Mouse (Mus musculus): ENCODE results near the gene Arpc2.
A peak's percentile ranks its signal among the peaks of the same experiment; 100 is the strongest.

Gene Arpc2

GRCm38 (mm10) chr1:74235938-74236589 is at the start of gene Arpc2:
Arpc2 (plus strand) TSS chr1:74236084.
- peaks cover 25% of the 10 kb centered on the region for H3K36me3 ChIP-seq (ENCODE audit: insufficient read depth, low read length)
- no peaks in the 10 kb centered on the region for H3K27me3 ChIP-seq (ENCODE audit: insufficient read depth, low read length)
- H3K4me3 ChIP-seq (replicated peaks; ENCODE audit: low read length): peak within 1 kb of the TSS; percentile 99
- TF ChIP-seq NANOG (IDR thresholded peaks at IDR 0.05; ENCODE audit: borderline replicate concordance, low read length): no peak
- no peak for TF ChIP-seq CTCF (conservative IDR thresholded peaks at IDR 0.05; ENCODE audit: low read length)
- TF ChIP-seq POU5F1 (IDR thresholded peaks at IDR 0.05; ENCODE audit: borderline replicate concordance, low read length): no peak
- peaks cover 48% of the 10 kb centered on the region for H3K4me1 ChIP-seq (replicated peaks; ENCODE audit: low read depth, low read length)
- H3K9me3 ChIP-seq (ENCODE audit: low read length): no peaks in the 10 kb centered on the region

- H3K4me1 ChIP-seq (replicated peaks; ENCODE audit: low read depth, low read length): peaks cover 5% of the 10 kb centered on the region
- no peaks in the 10 kb centered on the region for H3K9me3 ChIP-seq (ENCODE audit: low read length)
- no peaks in the 10 kb centered on the region for H3K27me3 ChIP-seq (ENCODE audit: insufficient read depth, low read length)
- H3K4me3 ChIP-seq (replicated peaks; ENCODE audit: low read length): no peak overlapping the region
- no peak for TF ChIP-seq NANOG (IDR thresholded peaks at IDR 0.05; ENCODE audit: borderline replicate concordance, low read length)
- no peak for TF ChIP-seq POU5F1 (IDR thresholded peaks at IDR 0.05; ENCODE audit: borderline replicate concordance, low read length)
- TF ChIP-seq CTCF (conservative IDR thresholded peaks at IDR 0.05; ENCODE audit: low read length): no peak
- no peaks in the 10 kb centered on the region for H3K36me3 ChIP-seq (ENCODE audit: insufficient read depth, low read length)
Measured at GRCm38 (mm10) chr1:74190471-74190870, 45.4 kb upstream of the Arpc2 start.

GRCm38 (mm10) chr1:74192711-74193110 is 43.2 kb upstream of the Arpc2 start:
- H3K4me1 ChIP-seq (replicated peaks; ENCODE audit: low read depth, low read length): peaks cover 13% of the 10 kb centered on the region
- TF ChIP-seq NANOG (IDR thresholded peaks at IDR 0.05; ENCODE audit: borderline replicate concordance, low read length): no peak
- no peaks in the 10 kb centered on the region for H3K9me3 ChIP-seq (ENCODE audit: low read length)
- no peaks in the 10 kb centered on the region for H3K36me3 ChIP-seq (ENCODE audit: insufficient read depth, low read length)
- no peaks in the 10 kb centered on the region; the same call in 1 of the 2 replicates for H3K27me3 ChIP-seq (ENCODE audit: insufficient read depth, low read length)
- H3K4me3 ChIP-seq (replicated peaks; ENCODE audit: low read length): no peak overlapping the region

- no peaks in the 10 kb centered on the region for H3K9me3 ChIP-seq (ENCODE audit: low read length)
- TF ChIP-seq POU5F1 (IDR thresholded peaks at IDR 0.05; ENCODE audit: borderline replicate concordance, low read length): no peak
- TF ChIP-seq NANOG (IDR thresholded peaks at IDR 0.05; ENCODE audit: borderline replicate concordance, low read length): no peak
- no peak for TF ChIP-seq CTCF (conservative IDR thresholded peaks at IDR 0.05; ENCODE audit: low read length)
Measured at GRCm38 (mm10) chr1:74194445-74194844, 41.4 kb upstream of the Arpc2 start, which contains the start of gene Cxcr1. Cxcr1 (minus strand) TSS chr1:74194631.

DNA sequence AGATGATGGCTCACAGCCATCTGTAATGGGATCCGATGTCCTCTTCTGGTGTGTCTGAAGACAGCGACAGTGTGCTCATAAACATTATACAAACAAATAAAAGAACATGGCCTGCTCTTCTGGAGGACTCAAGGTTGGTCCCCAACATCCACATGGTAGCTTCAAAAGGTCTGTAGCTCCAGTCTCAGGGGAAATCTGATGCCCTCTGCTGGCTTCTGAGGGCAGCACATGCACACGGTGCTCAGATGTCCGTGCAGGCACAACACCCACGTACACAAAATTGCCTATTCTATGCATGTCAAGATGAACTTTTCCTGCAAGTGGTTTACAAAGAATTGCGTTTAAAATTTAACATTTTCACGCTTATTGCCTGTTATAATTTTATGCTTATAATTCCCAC is 39.9 kb upstream of the Arpc2 start:
- no peak for TF ChIP-seq POU5F1 (IDR thresholded peaks at IDR 0.05; ENCODE audit: borderline replicate concordance, low read length)
- no peak for TF ChIP-seq NANOG (IDR thresholded peaks at IDR 0.05; ENCODE audit: borderline replicate concordance, low read length)
- peak; percentile 89 for TF ChIP-seq CTCF (conservative IDR thresholded peaks at IDR 0.05; ENCODE audit: low read length)
- Histone ChIP-seq H3K36me3 (ENCODE audit: insufficient read depth, low read length) (no peaks in the 10 kb centered on the region), H3K4me1 (replicated peaks; ENCODE audit: low read depth, low read length) (peaks cover 13% of the 10 kb centered on the region), H3K4me3 (replicated peaks; ENCODE audit: low read length) (no peak overlapping the region), H3K27me3 (ENCODE audit: insufficient read depth, low read length) (peaks cover 4% of the 10 kb centered on the region; the same call in 1 of the 2 replicates), H3K9me3 (ENCODE audit: low read length) (no peaks in the 10 kb centered on the region)

More at GRCm38 (mm10) chr1:74194445-74194844, 41.4 kb upstream of the Arpc2 start, which contains the start of gene Cxcr1:
- Histone ChIP-seq H3K4me1 (replicated peaks; ENCODE audit: low read depth, low read length) (peaks cover 13% of the 10 kb centered on the region), H3K27me3 (ENCODE audit: insufficient read depth, low read length) (peaks cover under 1% of the 10 kb centered on the region; the same call in 1 of the 2 replicates), H3K36me3 (ENCODE audit: insufficient read depth, low read length) (no peaks in the 10 kb centered on the region), H3K4me3 (replicated peaks; ENCODE audit: low read length) (no peak within 1 kb of the TSS)

DNA sequence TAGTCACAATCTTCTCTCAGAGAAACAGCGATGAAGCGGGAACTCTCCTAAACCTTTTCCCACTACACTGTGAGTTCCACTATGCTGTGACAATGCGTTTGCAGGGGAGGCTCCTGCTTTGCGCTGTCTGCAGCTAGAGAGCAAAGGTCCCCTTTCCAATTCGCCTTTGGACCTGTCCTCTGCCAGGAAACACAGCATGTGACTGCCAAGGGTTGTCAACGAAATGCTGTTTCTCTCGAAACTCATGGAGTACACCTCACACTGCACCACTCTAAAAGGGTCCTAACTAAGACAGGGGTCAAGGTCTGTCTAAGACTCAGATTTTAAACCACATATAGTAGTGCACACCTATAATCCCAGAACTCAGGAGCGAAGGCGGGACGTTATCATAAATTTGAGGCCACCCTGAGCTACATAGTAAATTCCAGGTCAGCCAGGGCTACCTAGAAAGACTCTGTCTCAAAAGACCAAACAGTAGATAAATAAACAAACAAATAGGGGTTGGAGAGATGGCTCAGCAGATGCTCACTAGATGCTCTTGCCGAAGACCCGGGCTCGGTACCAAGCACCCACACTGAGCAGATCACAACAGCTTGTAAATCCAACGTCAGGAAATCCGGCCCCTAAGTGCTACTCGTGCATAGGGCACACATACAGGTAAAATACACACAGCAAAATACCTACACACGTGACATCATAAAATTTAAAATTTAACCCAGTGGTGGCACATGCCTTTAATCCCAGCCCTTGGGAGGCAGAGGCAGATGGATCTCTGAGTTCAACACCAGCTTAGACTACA is 39.1 kb upstream of the Arpc2 start:
- H3K27me3 ChIP-seq (ENCODE audit: insufficient read depth, low read length): peaks cover 4% of the 10 kb centered on the region; the same call in 1 of the 2 replicates
- H3K36me3 ChIP-seq (ENCODE audit: insufficient read depth, low read length): no peaks in the 10 kb centered on the region
- peaks cover 13% of the 10 kb centered on the region for H3K4me1 ChIP-seq (replicated peaks; ENCODE audit: low read depth, low read length)
- TF ChIP-seq NANOG (IDR thresholded peaks at IDR 0.05; ENCODE audit: borderline replicate concordance, low read length): no peak
- no peak for TF ChIP-seq POU5F1 (IDR thresholded peaks at IDR 0.05; ENCODE audit: borderline replicate concordance, low read length)
- no peak for TF ChIP-seq CTCF (conservative IDR thresholded peaks at IDR 0.05; ENCODE audit: low read length)
- H3K4me3 ChIP-seq (replicated peaks; ENCODE audit: low read length): no peak overlapping the region
- H3K9me3 ChIP-seq (ENCODE audit: low read length): no peaks in the 10 kb centered on the region

DNA sequence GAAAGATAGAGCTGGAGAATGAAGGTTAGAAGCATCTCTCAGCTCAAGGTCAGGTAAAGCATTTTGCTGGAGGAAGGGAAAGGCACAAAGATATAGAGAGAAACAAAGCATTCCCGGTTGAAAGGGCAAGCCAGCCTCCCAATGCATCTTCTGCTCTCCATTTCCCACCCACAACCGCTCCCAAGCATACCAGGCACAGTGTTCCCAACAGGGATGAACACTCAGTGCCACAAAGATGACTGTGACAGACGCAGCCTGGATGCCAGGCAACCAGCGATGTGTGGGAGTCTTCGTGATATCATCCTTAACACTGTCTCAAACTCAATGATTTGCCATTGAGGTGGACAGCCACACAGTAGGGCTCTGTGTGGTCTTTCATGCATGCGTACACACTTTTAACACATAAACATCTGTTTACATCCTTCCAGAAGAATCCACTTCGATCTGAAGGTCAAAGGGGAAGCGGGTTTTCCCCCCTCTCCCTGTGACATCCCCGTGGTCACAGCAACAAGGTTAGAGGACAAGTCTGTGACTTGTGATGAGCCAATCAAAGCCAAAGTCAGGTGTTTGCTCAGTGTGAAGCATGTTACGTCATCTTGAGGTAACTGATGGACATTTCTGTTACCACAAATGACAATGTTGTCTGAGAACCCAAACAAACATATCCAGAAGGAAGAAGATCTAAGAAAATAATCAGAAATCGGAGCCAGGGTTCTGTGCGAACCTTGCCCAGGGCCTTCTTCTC is 38.0 kb upstream of the Arpc2 start:
- H3K9me3 ChIP-seq (ENCODE audit: low read length): no peaks in the 10 kb centered on the region
- no peak overlapping the region for H3K4me3 ChIP-seq (replicated peaks; ENCODE audit: low read length)
- H3K27me3 ChIP-seq (ENCODE audit: insufficient read depth, low read length): peaks cover 4% of the 10 kb centered on the region; the same call in 1 of the 2 replicates
- H3K4me1 ChIP-seq (replicated peaks; ENCODE audit: low read depth, low read length): peaks cover 13% of the 10 kb centered on the region
- H3K36me3 ChIP-seq (ENCODE audit: insufficient read depth, low read length): no peaks in the 10 kb centered on the region
- no peak for TF ChIP-seq POU5F1 (IDR thresholded peaks at IDR 0.05; ENCODE audit: borderline replicate concordance, low read length)
- TF ChIP-seq CTCF (conservative IDR thresholded peaks at IDR 0.05; ENCODE audit: low read length): no peak
- TF ChIP-seq NANOG (IDR thresholded peaks at IDR 0.05; ENCODE audit: borderline replicate concordance, low read length): no peak

DNA sequence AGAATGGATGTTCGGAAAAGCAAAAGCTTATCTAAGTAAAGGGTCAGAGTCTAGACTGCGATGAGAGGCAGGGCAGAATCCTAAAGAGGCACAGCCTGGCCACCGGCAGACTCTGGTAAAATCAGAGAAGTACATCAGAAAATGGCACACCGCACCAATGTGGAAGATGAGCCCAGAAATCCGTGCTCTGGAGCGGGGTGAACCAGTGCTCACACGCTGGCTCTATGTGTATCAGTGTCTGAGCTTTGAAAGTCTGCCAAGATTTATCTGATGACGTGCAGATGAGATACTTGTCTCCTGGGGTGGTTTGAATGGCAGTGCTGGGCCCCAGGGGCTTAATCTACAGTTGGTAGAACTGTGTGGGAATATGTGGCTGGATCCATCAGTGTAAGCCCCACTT is 36.8 kb upstream of the Arpc2 start:
- H3K4me1 ChIP-seq (replicated peaks; ENCODE audit: low read depth, low read length): peaks cover 17% of the 10 kb centered on the region
- no peaks in the 10 kb centered on the region for H3K36me3 ChIP-seq (ENCODE audit: insufficient read depth, low read length)
- H3K9me3 ChIP-seq (ENCODE audit: low read length): no peaks in the 10 kb centered on the region
- no peak overlapping the region for H3K4me3 ChIP-seq (replicated peaks; ENCODE audit: low read length)
- H3K27me3 ChIP-seq (ENCODE audit: insufficient read depth, low read length): peaks cover 4% of the 10 kb centered on the region; the same call in 1 of the 2 replicates
- no peak for TF ChIP-seq CTCF (conservative IDR thresholded peaks at IDR 0.05; ENCODE audit: low read length)
